Mouse (Mus musculus): ENCODE data around the gene B3glct.

DNA sequence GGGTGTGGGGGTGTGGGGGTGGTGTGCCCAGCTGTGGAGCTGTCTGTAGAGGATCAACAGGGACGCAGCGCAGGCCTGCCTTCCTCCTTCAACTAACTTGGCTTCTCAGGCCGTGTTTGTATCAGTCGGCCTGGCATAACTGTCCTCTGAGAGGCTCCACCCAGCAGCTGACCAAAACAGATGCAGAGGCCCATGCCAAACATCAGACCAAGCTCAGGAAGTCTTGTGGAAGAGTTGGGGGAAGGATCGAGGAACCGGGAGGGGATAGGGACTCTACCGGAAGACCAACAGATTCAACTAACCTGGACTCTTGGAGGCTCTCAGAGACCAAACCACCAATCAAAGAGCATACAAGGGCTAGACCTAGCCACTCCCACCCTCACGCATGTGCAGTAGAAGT lies 91.6 kb downstream of the B3glct start:
- TF ChIP-seq CTCF (IDR thresholded peaks at IDR 0.05; ENCODE audit: borderline replicate concordance, insufficient read depth, low read depth, low read length), result no peak
- TF ChIP-seq POLR2A (IDR thresholded peaks at IDR 0.05; ENCODE audit: borderline replicate concordance, insufficient read depth, low read length), result no peak
